Mouse (Mus musculus) lung, postnatal 14 days (tissue): ENCODE data around the gene Smarcb1.
A peak's percentile ranks its signal among the peaks of the same experiment; 100 is the strongest.

Experiments
- DNase-seq: peaks from one replicate; pipeline ENCODE4 v3.0.0; 2021

Smarcb1 gene

GRCm38 (mm10) chr10:75932891-75933290 is 11.5 kb upstream of the Smarcb1 start, which contains the start of gene Chchd10:
TSS of gene Chchd10 (plus strand) at chr10:75933130.
- DNase-seq: no peak

- DNase-seq: peak; percentile 71
Measured at GRCm38 (mm10) chr10:75932081-75932678, 10.8 kb upstream of the Smarcb1 start.

- DNase-seq: no peak
Measured at GRCm38 (mm10) chr10:75931311-75931710, 9.9 kb upstream of the Smarcb1 start.

GRCm38 (mm10) chr10:75930304-75930703 is 8.9 kb upstream of the Smarcb1 start:
- DNase-seq: peak; percentile 65

- no peak for DNase-seq
Measured at GRCm38 (mm10) chr10:75926396-75926795, 5.0 kb upstream of the Smarcb1 start.

- DNase-seq: no peak
Measured at GRCm38 (mm10) chr10:75924324-75924723, 2.9 kb upstream of the Smarcb1 start.

GRCm38 (mm10) chr10:75921726-75922560 is 526 bp upstream of the Smarcb1 start:
- DNase-seq: no peak

- no peak for DNase-seq
Measured at GRCm38 (mm10) chr10:75919026-75919425, 2.4 kb downstream of the Smarcb1 start.

- no peak for DNase-seq
Measured at GRCm38 (mm10) chr10:75916840-75917239, 4.6 kb downstream of the Smarcb1 start.

GRCm38 (mm10) chr10:75915557-75915956 is 5.9 kb downstream of the Smarcb1 start:
- no peak for DNase-seq

GRCm38 (mm10) chr10:75913013-75913589 is 8.3 kb downstream of the Smarcb1 start:
- no peak for DNase-seq

GRCm38 (mm10) chr10:75910698-75911097 is 10.7 kb downstream of the Smarcb1 start:
- no peak for DNase-seq

GRCm38 (mm10) chr10:75906882-75907281 is 14.5 kb downstream of the Smarcb1 start:
- no peak for DNase-seq

- no peak for DNase-seq
Measured at GRCm38 (mm10) chr10:75904391-75904790, 17.0 kb downstream of the Smarcb1 start.

GRCm38 (mm10) chr10:75898846-75899245 is 22.6 kb downstream of the Smarcb1 start:
- peak; percentile 48 for DNase-seq

GRCm38 (mm10) chr10:75898039-75898564 is 23.3 kb downstream of the Smarcb1 start:
- no peak for DNase-seq

GRCm38 (mm10) chr10:75897373-75897772 is 24.0 kb downstream of the Smarcb1 start:
- peak; percentile 88 for DNase-seq

GRCm38 (mm10) chr10:75896208-75896607 is 25.2 kb downstream of the Smarcb1 start:
- no peak for DNase-seq

GRCm38 (mm10) chr10:75895730-75896129 is 25.7 kb downstream of the Smarcb1 start:
- DNase-seq: no peak

GRCm38 (mm10) chr10:75894601-75895000 is 26.8 kb downstream of the Smarcb1 start:
- DNase-seq: no peak

GRCm38 (mm10) chr10:75893089-75893750 is 28.2 kb downstream of the Smarcb1 start, which contains the start of gene Derl3:
TSS of gene Derl3 (plus strand) at chr10:75893413.
- DNase-seq: peak; percentile 89

GRCm38 (mm10) chr10:75889406-75890153 is 31.8 kb downstream of the Smarcb1 start:
- DNase-seq: no peak
